Mouse (Mus musculus) 3134 (cell line): ENCODE data around the gene Dnajc1.

Experiments used
- DNase-seq: peaks from one replicate; pipeline ENCODE4 v3.0.0-alpha.2; 2011; ENCODE audit warnings: low spot score; ENCODE audit not compliant: insufficient read length; ENCODE audit errors: extremely low read depth

Gene Dnajc1

DNA sequence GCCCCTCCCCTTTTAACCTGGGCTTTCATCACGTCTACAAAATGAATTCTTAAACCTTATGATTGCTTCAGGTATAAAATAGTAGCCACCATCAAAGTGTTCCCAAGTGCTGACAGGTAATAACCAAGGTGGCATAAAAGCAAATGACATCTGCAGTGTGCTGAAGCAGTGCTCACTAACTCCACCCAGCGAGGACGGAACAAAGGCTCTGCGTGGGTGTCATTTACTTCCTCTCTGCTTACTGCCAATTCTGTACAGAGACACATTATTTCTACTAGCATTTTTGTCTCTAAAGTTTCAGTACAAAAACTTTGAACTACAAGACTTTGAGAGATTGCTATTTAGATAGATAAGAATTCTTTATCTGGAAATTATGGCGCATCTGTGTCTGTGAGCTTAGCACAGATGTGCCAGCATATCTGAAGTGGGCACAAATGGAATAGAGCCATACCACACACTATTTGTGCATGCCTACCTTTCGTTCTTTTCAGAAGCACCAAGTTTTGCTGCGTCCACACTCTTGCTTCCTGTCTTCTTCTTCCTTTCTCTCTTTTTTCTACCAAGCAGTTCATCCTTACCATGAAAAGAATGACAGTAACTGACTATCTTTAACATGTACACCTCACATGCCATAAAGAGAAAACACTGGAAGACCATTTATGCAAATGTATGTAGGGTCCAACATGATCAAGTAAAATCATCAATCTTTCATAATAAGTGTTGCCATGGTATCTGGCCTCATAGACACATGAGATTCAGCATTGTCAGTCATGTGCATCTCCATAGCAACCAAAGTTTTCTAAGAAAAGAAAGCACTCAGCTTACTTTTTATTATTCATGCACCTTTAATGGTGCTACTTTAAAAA lies 85.0 kb downstream of the Dnajc1 start:
- DNase-seq = no peak

DNA sequence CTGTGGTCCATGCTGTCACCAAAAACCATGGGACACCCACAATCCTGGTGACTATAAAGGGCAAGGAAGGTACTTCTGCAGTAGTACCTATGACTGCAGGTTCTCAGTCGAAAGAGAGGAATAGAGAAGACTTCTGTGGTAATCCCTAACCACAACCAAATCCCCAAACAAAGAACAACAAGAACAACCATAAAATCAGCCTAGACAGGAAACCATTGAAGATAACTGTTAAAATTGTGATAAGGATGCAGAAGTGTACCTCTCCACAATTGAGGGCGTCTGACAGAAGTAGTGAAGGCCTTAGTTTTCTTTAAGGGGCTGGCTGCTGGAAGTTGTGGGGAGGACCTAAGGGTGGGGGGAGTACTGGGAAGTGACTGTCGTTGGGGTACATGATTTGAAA lies 91.7 kb downstream of the Dnajc1 start:
- no peak for DNase-seq

DNA sequence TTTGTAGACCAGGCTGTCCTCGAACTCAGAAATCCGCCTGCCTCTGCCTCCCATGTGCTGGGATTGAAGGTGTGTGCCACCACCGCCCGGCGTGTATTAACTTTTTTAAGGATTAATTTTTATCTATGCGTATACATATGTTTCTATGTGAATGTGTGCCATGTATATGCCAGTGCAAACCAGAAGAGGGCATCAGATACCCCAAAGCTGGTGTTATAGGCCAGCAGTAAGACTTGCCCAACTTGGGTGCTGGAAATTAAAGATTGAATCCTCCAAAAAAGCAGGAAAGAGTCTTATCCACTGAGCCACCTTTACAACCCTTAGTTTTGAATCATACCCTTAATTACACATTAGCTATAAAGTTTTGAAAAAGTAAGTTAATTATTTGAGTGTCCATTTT lies 107.5 kb downstream of the Dnajc1 start:
- peak; percentile 1 for DNase-seq

DNA sequence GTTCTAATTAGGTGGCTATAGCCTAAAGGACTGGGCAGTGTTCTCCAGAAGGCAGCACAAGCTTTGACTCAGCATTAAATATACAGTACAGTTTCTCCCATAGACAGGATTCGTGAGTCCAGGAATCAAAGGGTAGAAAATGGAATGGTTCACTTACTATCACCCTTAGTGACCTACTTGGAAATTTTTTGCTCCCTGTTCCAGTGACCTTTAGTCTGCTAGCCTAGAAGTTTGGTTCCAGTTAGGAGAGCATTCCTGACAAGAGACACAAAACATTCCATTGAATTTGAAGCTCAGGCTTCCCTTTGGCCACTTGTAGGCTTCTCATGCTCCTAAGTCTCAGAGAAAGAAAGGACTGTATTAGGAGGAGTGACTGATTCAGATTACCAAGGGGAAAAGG lies 126.9 kb downstream of the Dnajc1 start:
- DNase-seq = no peak

DNA sequence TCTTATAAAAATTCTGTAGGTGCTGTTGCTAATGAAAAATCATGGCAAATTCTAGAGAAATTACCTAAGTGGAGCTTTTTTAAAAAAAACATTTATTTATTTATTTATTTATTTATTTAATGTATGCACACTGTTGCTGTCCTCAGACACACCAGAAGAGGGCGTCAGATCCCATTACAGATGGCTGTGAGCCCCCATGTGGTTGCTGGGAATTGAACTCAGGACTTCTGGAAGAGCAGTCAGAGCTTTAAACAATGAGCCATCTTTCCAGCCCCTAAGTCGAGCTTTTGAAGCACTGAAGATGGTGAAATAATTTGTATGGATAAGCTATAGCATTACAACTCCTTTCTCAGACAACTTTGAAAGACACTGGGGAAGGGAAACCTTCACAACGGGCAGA lies 128.1 kb downstream of the Dnajc1 start:
- no peak for DNase-seq

DNA sequence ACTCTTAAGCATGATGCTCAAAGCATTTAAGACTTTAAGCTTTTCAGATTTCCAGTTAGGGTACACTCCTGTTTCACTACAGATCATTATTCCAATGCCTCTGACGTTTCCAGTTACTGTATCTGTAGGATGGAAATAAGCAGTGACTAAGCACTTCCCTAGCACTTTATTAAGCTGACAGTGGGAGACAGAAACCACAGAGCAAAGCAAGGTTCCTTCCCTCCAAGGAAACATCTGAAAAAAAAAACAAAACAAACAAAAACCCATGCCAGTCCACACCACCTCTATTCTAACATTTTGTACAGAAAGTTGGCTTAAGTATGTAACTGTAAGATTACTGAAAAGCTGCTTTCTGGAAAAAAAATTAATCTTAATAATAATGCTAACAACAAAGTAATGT lies 130.3 kb downstream of the Dnajc1 start:
- no peak for DNase-seq

DNA sequence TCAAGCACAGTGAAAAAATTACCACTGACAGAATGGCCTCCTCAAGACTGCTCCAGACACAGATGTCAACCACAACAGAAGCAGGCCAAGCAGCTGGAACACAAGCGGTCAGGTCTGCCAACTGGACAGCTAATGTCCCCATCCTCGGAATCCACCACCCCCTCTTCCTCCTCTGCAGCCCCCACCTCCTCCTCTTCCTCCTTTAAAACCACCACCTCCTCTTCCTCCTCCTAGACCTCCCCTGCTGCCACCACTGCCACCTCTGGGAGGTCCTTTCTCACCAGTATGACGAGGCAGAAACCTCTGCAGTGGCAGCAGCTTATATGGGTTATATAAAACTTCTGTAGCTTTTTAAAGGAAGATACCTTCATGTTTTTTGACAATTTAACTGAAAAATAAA lies 143.4 kb downstream of the Dnajc1 start:
- DNase-seq = no peak

DNA sequence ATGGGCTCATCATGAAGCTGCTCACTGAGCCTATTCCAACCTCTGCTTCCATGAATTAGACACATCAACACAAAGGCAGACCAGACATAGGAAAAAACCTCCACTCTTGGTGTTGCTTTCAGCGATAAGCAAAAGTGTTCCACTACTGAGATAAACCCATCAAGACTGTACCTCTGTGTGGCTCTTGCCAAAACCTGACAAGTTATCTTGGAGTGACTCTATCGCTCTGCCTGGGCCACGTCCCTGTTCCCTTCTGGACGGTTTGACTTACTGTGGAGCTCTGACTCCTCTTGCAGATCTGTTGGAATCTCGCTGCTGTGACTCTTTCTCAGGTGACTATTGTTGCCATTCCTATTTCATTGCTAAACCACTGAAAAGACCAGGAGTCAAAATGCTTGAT lies 157.1 kb downstream of the Dnajc1 start:
- no peak for DNase-seq

DNA sequence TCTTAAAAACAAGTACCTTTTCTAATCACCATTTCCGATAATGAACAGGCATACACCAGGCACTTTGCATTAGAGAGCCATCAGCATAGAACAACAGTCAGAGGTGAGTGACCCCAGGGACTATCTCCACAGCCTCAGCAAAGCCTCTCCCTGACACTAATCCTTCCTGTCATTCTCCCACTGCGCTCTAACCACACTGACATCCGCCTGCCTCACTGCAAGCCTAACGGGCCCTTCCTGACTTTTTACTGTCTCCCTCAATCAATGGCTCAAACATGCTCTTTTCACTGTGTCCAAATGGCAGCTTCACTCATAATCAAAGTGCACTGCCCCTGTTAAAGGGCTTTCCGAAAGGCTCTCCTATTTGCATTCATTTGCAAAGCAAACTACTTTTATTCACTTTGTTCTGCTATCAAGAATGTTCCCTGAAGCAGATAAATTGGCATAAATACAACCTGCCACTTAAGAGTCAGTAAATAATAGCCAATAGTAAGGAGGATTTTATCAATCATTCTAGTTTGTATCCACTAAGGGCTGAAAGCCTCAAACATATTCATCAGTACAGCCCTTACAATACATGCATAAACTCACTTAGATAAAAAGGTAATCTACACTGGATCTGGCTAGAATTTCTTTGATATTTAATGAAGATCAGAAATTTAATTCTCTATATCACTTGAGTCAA lies 159.6 kb downstream of the Dnajc1 start:
- no peak for DNase-seq

DNA sequence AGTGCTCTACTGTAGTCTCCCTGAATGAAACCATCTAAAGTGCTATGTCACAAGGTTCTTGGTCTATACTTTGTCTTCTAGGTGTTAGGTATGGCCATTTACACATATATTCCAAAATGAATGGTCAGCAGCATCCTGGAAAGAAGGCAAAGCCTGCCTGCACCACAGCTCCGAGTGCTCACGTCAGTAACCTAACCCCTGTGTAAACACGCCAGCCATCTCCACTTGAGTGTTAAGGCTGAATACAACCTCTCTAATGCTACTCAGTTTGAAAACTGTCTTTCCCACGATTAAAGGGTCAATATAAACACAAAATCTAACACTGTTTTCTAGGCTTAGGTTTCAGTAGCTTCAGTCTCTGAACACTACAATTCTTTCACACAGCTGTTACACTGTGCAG lies 161.5 kb downstream of the Dnajc1 start:
- DNase-seq = no peak

DNA sequence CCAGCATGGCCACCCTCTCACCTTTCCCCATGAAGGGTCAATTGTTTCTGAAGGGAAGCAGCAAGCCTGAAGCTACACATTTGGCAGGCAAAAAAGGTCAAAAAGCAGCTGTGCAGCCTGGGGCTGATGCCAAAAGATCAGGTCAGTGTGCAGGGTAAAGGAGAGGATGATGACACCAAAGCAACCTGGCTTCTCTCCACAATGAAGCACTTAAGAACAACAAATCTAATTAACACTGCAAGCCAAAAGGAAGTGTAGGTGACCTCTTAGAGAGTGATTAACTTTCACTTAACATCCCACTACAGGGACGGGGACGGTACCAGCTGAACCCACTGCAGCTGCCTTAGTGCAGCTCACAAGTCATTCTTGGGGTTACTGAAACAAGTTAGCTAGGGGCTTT lies 163.4 kb downstream of the Dnajc1 start:
- no peak for DNase-seq

DNA sequence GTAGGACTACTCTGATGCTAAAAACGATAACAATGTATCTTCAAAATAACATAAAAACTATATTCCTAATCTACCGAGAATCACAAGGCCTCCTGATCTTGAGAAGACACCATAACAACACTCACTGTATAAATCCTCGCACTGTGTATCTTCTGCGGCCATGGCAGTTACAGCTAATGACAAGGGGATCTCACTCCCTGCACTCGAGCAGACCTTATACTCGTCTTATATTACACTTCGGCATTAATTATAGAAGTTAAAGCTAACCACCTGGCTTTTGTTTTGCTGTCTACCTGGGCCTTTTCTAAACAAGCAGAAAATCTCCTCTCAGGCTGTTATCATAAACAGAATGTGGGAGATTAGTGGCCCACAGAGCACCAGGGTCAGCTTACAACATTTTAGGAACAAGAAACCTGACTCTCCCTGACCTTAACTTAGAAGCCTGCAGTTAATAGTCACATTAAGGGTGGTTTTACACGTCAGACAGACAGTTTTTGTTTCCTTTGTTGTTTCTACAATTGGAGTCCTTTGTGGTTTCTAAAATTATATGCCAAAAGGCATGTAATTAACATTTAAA lies 164.1 kb downstream of the Dnajc1 start:
- no peak for DNase-seq

DNA sequence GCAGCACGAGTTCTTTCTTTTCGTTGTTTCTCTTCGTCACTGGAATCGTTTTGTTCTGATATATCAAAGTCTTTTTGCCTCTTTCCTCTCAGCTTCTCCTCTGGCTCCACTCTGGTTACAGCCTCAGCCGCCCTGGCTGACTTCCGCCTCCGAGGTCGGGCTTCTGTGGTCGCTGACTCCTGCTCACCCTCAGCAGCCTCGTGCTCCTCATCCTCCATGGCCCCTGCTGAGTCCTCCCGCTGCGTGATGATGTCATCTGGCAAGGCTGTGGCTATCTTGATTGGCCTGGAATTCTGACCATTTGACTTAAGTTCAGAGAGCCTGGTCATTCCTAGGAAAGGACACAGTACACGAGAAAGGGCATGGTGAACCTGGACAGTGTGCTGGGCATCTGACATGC lies 173.1 kb downstream of the Dnajc1 start:
- no peak for DNase-seq

DNA sequence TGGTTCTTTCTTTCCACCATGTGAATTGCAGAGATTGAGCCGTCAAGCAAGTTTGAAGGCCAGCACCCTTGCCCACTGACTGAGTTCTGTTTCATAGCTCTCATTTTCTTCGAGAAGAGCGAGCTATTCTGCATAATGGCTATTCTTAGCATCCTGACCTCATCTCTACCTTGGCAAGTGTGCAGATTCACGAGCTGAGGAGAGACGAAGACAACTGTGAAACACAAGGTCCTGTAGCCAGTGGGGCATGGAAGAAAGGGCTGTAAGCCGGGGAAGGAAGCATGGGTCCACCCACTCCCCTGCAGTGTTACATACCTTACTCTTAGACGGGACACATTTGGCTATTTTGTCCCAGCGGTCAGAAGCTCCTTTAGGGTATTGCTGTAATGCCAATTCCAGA lies 173.5 kb downstream of the Dnajc1 start:
- no peak for DNase-seq

DNA sequence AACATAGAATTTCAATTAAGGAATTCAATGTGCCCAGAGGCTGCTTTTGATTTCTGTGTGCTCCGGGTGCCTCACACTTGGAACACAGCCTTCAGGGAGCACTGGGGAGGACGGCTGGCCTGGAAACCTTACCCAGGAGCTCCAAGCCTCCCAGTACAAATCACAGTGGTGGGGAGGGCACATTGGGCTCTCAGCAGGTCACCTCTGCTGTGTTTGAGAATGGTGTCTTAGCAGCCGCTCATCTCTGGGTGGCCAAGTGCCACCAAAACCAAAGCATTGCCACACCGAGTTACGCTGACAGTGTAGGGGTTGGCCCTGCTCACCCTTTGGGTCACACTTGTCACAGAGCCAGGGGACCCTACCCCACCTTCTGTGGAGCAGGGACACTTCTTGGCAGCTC lies 174.1 kb downstream of the Dnajc1 start:
- no peak for DNase-seq

DNA sequence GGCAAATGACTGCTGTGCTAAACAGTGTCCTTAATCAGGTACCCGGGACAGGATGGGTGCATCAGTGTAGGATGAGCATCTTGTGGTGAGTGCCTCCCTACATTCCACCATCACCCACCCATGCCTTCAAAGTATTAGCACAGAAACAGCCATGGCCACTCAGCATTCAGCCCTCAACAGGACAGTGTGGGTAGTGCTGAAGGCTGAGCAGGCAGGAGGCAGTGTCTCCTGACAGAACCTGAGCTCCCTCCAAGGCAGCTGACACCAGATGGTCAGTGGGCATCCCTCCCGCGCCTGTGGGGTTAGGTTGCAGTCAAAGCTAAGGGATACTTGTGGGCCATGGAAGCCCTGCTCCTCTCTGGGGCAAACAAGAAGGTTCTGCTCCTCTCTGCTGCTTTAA lies 174.8 kb downstream of the Dnajc1 start:
- DNase-seq = no peak

DNA sequence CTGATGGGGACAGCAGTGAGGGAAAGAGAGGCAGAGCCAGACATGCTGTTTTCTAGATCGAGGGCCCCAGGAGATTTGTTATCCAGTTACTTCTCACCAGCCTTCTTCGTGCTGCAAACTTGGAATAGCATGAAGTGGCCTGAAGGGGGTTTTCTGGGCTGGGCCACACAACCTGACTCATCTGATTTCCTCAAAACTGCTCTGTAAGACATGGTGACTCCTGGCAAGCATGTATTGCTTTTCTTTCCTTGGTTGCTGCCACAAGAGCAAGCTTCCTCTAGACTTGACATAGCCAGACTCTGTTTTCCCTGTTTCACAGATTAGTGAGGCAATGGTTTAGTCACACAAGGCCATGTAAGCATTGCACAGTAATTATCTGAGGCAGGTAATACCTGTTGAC lies 178.6 kb downstream of the Dnajc1 start:
- no peak for DNase-seq

DNA sequence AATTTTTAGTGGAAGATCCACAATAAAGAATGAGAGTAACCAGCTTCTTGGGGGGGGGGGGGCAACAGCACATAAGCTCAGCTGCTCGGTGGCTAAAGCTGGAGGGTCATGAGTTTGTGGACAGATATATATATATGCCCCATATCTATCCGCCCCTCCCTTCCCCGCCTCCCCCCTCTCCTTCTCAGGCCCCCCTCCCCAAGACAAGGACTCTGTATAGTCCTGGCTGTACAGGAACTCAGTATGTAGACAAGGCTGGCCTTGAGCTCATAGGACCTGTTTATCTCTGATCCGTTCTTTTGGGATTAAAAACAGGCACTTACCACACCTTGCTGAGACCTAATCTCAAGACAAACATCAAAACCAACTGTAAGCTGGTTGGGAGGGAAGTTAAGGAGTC lies 182.7 kb downstream of the Dnajc1 start:
- no peak for DNase-seq

DNA sequence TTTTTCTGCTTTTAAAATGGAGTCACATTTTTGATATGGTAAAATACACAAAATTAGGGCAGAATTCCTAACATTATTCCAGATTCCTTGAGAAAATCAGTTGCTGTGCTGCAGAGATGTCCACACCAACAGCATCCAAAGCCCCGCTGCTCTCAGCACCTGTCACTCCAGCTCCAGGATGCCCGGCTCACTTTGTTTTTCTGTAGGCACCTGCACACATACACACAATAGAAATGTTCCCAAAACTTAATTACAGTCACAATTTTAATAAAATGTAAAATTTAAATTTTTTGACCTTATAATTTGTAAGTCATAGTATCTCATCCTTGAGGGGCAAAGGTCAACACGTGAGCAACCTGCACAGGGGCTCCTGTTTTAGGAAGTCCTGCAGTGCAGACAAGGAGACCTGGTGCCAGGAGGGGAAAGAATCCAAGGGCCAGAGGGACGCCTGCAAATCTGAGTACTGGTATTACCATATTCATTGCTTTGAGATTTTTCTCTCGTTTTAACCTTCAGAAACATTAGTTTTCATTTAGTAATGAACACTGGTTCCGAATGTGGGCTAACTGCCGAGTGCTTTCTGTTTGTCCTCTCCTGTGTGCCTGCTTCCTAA lies 183.3 kb downstream of the Dnajc1 start:
- no peak for DNase-seq

DNA sequence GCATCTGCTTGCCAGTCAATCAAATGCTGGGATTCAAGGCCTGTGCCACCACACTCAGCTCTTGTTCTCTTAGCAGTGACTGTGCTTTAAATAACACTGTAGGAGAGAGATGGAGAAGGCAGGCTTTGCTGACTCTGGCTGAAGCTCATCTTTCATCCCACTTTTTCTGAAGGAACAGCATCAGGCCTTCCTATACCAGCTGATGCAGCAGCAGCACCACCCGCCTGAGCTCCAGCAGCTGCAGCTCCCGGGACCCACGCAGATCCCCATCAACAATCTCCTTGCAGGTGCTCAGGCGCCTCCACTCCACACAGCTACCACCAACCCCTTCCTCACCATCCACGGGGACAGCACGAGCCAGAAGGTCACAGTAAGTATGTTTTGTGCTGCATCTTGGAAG lies 184.1 kb downstream of the Dnajc1 start:
- no peak for DNase-seq

DNA sequence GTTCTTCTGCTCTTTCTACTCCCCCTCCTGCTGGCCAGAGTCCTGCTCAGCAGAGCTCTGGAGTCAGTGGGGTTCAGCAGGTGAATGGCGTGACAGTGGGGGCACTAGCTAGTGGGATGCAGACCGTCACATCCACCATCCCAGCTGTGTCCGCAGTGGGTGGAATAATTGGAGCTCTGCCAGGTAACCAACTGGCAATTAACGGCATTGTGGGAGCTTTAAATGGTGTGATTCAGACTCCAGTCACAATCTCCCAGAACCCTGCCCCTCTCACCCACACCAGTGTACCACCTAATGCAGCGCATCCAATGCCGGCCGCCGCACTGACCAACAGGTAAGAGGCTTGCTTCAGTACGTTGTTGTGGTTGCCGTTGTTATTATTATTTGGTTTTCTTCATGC lies 185.8 kb downstream of the Dnajc1 start:
- DNase-seq = no peak

DNA sequence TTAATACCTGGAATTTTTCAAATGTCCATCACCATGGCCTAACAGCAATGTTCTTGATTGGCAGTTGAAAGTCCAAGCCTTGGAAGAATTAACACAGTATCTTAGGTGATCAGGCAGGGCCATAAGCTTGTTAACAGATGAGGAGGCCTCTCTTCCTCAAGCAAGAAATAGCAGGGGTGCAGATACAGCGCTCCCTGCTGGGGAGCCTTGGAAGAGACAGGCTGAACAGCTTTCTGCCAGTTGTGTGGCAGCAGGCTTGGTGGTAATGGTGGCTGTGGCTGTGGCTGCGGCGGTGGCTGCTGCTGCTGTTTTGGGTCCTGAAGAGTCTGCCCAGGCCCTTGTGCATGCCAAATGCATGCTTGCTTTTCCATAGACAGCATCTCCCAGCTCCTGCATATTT lies 187.5 kb downstream of the Dnajc1 start:
- peak; percentile 36 for DNase-seq
